Mouse (Mus musculus) embryonic facial prominence, embryonic 15.5 days (tissue): ENCODE measurements at regions not wholly inside any gene's neighbourhood (a gene's known extent, or its start where the extent isn't known, plus 50 kb on each side); places are given as distances from the start of the nearest gene placed in this dataset.

ENCODE experiments used
- ATAC-seq: fragments of 200-750 bp; cut with Nextera tagmentation; 2 replicates; pipeline ENCODE4 v1.8.0; 2017; ENCODE audit warnings: low read depth, moderate TSS enrichment; ENCODE audit not compliant: insufficient number of reproducible peaks, low FRiP score, low TSS enrichment
- H3K27ac ChIP-seq: fragments of 300-500 bp; sonication (generic); replicated peaks from 2 replicates; pipeline ENCODE4 v1.5.1; 2015; ENCODE audit warnings: mild to moderate bottlenecking, inconsistent platforms
- H3K27me3 ChIP-seq: fragments of 300-500 bp; sonication (generic); 2 replicates; pipeline ENCODE4 v1.6.1; 2015; ENCODE audit warnings: inconsistent platforms
- H3K36me3 ChIP-seq: fragments of 300-500 bp; sonication (generic); 2 replicates; pipeline ENCODE4 v1.6.1; 2015; ENCODE audit warnings: mild to moderate bottlenecking, inconsistent platforms
- H3K4me1 ChIP-seq: fragments of 300-500 bp; sonication (generic); 2 replicates; pipeline ENCODE4 v1.6.1; 2015; ENCODE audit warnings: inconsistent platforms
- H3K4me2 ChIP-seq: fragments of 300-500 bp; sonication (generic); replicated peaks from 2 replicates; pipeline ENCODE4 v1.6.1; 2015; ENCODE audit warnings: mild to moderate bottlenecking, inconsistent platforms
- H3K4me3 ChIP-seq: fragments of 300-500 bp; sonication (generic); replicated peaks from 2 replicates; pipeline ENCODE4 v1.5.1; 2015; ENCODE audit warnings: mild to moderate bottlenecking, inconsistent platforms
- H3K9ac ChIP-seq: fragments of 300-500 bp; sonication (generic); 2 replicates; pipeline ENCODE4 v1.6.1; 2015; ENCODE audit warnings: inconsistent platforms
- H3K9me3 ChIP-seq: fragments of 300-500 bp; sonication (generic); replicated peaks from 2 replicates; pipeline ENCODE4 v1.6.1; 2016; ENCODE audit warnings: inconsistent platforms
- WGBS: fragments of 180-500 bp; shearing (Covaris S2); methylation state at CpG from one replicate; pipeline ENCODE4 v1.1.7; 2015; 5-methylcytosine and 5-hydroxymethylcytosine counted together

DNA sequence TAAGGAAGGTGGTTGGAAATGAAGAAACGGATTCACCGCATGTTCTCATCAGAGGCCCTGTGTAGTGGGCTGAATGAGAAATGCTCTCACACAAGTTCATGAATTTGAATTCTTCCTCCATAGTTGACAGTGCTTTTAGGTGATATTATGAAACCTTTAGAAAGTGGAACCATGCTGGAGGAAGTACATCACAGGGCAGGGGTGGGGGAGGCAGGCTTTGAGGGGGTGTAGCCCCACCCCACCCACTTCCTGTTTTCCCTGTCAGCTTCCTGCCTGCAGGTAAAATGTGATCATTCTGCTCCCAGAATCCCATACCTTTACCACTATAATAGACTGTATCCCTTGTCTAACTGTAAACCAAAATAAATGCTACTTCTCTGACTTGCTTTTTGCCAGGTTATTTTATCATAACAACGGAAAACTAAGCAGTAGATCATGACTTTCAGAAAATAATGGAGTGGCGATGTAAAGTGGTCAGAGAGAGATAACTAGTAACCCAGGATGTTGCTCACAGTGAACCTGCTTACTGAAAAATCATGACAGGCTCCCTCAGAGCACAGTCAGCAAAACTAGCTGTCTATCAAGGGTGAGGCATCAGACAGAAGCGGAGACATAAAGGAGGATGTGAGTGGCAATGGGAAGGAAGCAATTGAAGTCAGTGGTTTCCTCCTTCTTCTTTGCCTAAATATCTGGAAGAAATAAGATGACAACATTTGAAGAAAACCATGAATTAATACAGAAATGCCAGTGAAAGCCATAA, 230.2 kb downstream of the Rnf144a start:
- no peak overlapping the region for H3K4me2 ChIP-seq
- H3K9ac ChIP-seq, result no peak overlapping the region
- no peak overlapping the region for H3K27ac ChIP-seq
- WGBS, result 87% methylated on average over 5 of the region's 5 CpGs
- no peaks in the 10 kb centered on the region for H3K36me3 ChIP-seq
- no peaks in the 10 kb centered on the region for H3K4me1 ChIP-seq
- no peak overlapping the region for H3K4me3 ChIP-seq
- ATAC-seq, result no peak
- H3K9me3 ChIP-seq, result no peaks in the 10 kb centered on the region
- no peaks in the 10 kb centered on the region for H3K27me3 ChIP-seq

DNA sequence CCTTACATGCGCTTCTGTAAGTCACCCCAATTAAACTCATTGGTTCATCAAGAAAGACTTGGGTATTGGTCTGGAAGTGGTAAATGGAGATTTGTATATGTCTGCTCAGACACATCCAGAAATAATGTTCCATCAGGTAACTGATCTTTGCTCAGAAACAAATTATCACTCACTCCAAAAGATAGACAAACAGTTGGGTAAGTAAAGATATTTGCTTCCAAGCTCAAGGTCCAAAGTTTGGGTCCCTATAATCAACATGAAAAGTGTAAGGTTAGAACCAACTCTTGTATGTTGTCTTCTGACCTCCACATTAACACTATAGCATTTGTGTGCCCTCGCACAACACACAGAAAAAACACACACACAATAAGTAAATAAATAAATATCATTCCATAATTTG, 232.0 kb downstream of the Rnf144a start:
- no peak for ATAC-seq
- Histone ChIP-seq H3K4me2 (no peak overlapping the region), H3K4me3 (no peak overlapping the region), H3K27me3 (no peaks in the 10 kb centered on the region), H3K4me1 (no peaks in the 10 kb centered on the region), H3K27ac (no peak overlapping the region), H3K9me3 (no peaks in the 10 kb centered on the region), H3K36me3 (no peaks in the 10 kb centered on the region), H3K9ac (no peak overlapping the region)
- 85% methylated on average over 2 of the region's 2 CpGs for WGBS

DNA sequence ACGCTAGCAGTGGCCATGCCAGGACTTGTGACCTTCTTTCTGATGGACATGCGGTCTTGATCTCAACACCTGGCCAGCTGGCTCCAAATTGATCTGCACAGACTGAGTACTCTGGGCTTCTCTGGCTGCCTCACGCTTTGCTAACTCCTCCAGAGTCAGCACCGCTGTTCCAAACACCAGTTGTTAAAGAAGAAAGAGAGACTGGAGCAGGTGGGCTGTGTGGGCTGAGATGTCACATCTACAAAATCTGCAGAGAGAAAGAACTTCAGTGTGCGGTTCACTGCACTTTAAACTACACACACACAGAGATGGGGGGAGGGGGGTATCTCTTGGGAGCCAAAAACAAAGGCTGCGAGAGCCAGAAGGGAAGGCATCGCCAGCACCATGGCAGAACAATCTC, 234.2 kb downstream of the Rnf144a start:
- Histone ChIP-seq H3K36me3 (no peaks in the 10 kb centered on the region), H3K4me2 (no peak overlapping the region), H3K4me3 (no peak overlapping the region), H3K27ac (no peak overlapping the region), H3K4me1 (peaks cover 10% of the 10 kb centered on the region; the same call in 1 of the 2 replicates), H3K9me3 (no peaks in the 10 kb centered on the region), H3K27me3 (no peaks in the 10 kb centered on the region), H3K9ac (no peak overlapping the region)
- WGBS, result 75% methylated on average over 7 of the region's 7 CpGs
- ATAC-seq, result no peak

DNA sequence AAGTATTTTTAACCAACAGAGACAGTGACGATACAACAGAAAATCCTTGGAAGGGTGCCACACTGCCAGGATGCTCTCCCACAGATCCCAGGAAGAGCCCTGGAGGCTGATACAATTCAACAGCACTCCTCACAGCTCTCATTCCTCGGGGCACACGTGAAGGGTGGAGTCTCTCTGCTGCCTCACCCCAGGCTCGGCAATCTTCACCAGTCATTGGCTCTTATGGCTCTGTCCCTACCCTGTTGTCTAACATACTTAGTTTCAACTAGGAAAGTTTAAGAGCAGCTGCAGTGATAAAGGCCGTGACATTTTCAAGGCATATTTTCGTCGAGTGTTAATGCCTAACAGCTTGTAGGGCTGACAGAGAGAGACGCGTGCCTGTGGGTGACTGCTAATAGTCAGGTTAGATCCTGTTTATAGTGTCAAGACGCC, 238.8 kb downstream of the Rnf144a start:
- H3K9ac ChIP-seq, result no peak overlapping the region
- H3K27ac ChIP-seq, result no peak overlapping the region
- H3K4me2 ChIP-seq, result 0 out of 2 replicates have a peak overlapping the region, but pooled peaks have one; percentile 27
- H3K4me1 ChIP-seq, result peaks cover 12% of the 10 kb centered on the region; the same call in 1 of the 2 replicates
- no peaks in the 10 kb centered on the region for H3K27me3 ChIP-seq
- H3K36me3 ChIP-seq, result no peaks in the 10 kb centered on the region
- H3K4me3 ChIP-seq, result no peak overlapping the region
- WGBS, result 17% methylated on average over 10 of the region's 10 CpGs
- peak; percentile 39; the same call in 1 of the 2 replicates for ATAC-seq
- no peaks in the 10 kb centered on the region for H3K9me3 ChIP-seq

DNA sequence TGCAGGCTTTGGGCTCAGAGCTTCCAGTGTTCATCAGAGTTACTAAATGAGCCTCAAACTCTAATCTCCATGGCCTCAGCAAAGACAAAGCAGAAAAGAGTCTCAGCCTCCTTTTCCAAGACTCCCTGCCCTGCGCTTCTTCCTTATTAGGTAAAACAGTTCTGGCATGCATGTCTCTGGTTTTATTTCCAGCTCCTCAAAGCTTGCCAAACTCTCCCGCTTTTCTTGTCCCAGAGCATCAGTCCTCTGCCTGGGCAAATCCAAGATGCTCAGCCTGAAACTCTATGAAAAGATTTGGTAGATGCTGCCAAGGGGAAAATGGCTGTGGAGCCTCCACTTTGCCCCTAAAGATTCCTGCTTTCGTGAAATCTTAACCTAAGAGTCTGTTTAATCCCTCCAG, 251.6 kb downstream of the Rnf144a start:
- Histone ChIP-seq H3K4me2 (no peak overlapping the region), H3K4me3 (no peak overlapping the region), H3K9ac (no peak overlapping the region), H3K4me1 (0 out of 2 replicates have a peak, but pooled peaks cover 5% of the 10 kb centered on the region), H3K36me3 (no peaks in the 10 kb centered on the region), H3K27ac (peak overlapping the region; percentile 45; the same call in 1 of the 2 replicates), H3K27me3 (no peaks in the 10 kb centered on the region), H3K9me3 (no peaks in the 10 kb centered on the region)
- no peak for ATAC-seq
- WGBS, result 41% methylated on average over 3 of the region's 3 CpGs

DNA sequence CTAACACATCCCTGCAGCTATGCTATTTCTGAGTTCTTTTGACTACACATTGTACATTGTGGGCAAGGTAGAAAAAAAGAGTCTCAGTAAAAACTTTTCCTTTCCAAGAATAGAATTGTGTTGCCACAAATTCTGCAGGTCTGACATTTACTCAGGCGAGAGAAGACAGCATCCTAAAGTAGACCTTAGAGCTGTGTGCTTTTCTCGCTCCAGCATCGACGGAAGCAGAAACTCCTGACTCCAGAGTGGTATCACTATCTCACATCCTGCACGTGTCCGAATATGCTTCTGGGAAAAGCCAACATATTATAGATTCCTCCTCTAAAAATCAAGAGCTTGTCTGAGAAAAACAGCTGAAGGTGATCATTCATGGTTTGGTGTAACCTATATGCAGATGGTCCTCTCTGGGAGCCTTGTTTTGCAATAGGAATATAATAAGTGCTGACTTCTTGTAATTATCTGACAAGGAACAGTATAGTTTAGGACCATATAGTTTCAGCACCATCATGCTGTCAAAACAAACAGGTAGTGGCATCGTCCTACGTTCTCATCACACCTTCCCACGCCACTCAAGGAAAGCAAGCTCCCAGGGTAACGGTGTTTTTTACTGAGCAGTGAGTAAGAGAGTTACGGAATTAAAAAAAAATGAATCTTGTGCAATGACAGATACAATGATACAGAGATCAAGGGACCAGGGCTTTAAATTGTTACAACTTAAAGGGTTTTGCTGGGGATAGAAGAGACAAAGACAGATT, 254.0 kb downstream of the Rnf144a start:
- no peak overlapping the region for H3K9ac ChIP-seq
- ATAC-seq, result no peak
- 86% methylated on average over 11 of the region's 11 CpGs for WGBS

DNA sequence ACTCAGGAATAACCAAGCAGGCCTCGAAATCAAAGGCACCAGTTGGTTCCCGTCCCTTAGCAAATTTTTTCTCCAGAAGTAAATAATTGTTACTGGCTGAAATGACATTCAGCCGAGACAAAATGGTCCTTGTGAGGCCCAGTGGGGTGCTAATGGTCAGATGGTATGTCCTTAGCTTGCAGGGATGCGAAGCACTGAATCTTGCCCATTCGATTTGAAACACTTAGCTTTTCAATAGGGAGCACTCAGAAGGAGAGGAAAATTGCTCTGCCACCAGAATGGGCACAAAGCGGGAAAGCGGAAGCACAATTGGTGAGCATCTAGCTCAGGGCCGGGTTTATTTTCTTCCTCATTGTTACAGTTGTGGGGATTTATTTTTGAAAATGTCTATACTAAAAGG, 262.1 kb downstream of the Rnf144a start:
- Histone ChIP-seq H3K27ac (no peak overlapping the region), H3K4me3 (no peak overlapping the region), H3K4me2 (no peak overlapping the region), H3K27me3 (no peaks in the 10 kb centered on the region), H3K4me1 (no peaks in the 10 kb centered on the region), H3K9me3 (no peaks in the 10 kb centered on the region), H3K9ac (no peak overlapping the region), H3K36me3 (no peaks in the 10 kb centered on the region)
- ATAC-seq, result no peak
- WGBS, result 57% methylated on average over 8 of the region's 8 CpGs

More for the DNA sequence above, 254.0 kb downstream of the Rnf144a start:
- Histone ChIP-seq H3K27me3 (no peaks in the 10 kb centered on the region), H3K36me3 (no peaks in the 10 kb centered on the region), H3K4me1 (0 out of 2 replicates have a peak, but pooled peaks cover 5% of the 10 kb centered on the region), H3K27ac (no peak overlapping the region), H3K9me3 (no peaks in the 10 kb centered on the region), H3K4me3 (no peak overlapping the region), H3K4me2 (no peak overlapping the region)

DNA sequence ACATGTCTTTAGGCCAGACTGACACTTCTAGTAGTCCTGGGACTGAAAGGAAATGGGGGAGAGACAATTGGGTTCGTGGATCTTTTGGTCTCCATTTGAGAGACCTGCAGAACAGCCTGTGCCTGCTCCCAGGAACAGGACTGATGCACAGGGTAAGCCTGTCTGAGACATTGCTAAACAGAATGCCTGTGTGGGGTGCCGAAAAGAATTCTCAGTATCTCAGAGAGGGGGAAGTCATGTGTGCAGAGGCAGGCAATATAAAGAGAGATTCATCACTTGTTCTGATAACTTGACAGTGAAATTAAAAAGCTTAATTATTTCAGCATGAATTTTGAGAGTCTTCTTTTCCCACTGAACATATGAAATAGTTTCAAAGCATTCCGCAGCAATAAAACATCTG, 268.7 kb downstream of the Rnf144a start:
- Histone ChIP-seq H3K9ac (no peak overlapping the region), H3K4me3 (no peak overlapping the region), H3K9me3 (no peaks in the 10 kb centered on the region), H3K27me3 (no peaks in the 10 kb centered on the region), H3K27ac (no peak overlapping the region), H3K36me3 (no peaks in the 10 kb centered on the region), H3K4me1 (peaks cover 8% of the 10 kb centered on the region; the same call in 1 of the 2 replicates), H3K4me2 (no peak overlapping the region)
- no peak for ATAC-seq
- 48% methylated on average over 3 of the region's 3 CpGs for WGBS

DNA sequence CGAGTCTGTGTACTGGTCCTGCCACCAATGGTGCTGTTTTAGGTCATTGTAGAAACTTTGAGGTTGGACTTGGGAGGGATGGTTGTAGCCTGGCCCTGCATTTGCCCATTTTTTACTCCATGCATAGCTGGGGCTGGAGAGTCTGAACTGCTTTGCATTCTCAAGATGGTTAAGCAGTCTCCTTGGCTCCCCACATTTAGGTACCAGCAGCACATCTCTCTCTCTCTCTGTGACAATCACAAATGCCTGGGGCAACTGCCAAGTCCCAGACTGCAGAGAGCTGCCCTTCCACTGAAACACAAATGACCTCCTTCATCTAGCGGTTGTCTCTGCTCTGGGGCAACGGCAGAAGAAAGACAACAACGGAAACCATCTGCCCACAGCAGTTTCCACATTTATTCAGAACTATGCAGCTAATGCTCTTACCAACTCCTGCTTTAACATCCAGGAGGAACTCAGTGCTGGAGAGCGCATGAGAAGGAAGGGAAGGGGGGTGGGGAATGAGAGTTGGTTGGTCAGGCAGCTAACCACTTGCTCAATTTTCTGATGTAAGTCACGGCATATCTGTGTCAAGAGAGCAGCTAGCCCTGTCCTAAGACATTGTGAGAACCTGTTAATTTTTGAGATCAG, 269.9 kb downstream of the Rnf144a start:
- Histone ChIP-seq H3K27me3 (no peaks in the 10 kb centered on the region), H3K9ac (no peak overlapping the region), H3K36me3 (no peaks in the 10 kb centered on the region), H3K4me2 (no peak overlapping the region), H3K27ac (no peak overlapping the region), H3K4me1 (peaks cover 8% of the 10 kb centered on the region; the same call in 1 of the 2 replicates), H3K4me3 (no peak overlapping the region), H3K9me3 (no peaks in the 10 kb centered on the region)
- 34% methylated on average over 6 of the region's 6 CpGs for WGBS
- no peak for ATAC-seq

DNA sequence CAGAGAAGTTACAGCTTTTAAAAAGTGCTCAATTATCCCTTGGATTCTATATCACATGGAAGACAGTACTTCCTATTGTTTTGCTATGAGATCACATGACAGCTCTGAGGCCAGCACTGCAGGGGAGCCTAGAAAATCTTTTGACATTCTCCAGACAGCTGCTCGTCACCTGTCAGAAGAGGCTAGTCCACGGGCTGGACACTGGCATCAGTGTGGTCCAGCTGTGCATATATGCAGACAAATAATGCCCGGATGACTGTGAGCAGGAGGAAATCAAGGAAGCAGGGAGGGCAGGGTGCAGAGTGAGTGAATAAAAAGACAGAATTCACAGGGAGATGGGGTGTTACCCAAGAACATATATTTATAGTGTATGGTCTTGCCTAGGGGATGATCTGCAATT, 270.4 kb downstream of the Rnf144a start:
- 49% methylated on average over 3 of the region's 3 CpGs for WGBS
- ATAC-seq, result no peak
- no peaks in the 10 kb centered on the region for H3K36me3 ChIP-seq
- no peak overlapping the region for H3K9ac ChIP-seq
- no peak overlapping the region for H3K4me3 ChIP-seq
- H3K4me2 ChIP-seq, result no peak overlapping the region
- H3K4me1 ChIP-seq, result peaks cover 8% of the 10 kb centered on the region; the same call in 1 of the 2 replicates
- no peaks in the 10 kb centered on the region for H3K27me3 ChIP-seq
- no peaks in the 10 kb centered on the region for H3K9me3 ChIP-seq
- H3K27ac ChIP-seq, result no peak overlapping the region

DNA sequence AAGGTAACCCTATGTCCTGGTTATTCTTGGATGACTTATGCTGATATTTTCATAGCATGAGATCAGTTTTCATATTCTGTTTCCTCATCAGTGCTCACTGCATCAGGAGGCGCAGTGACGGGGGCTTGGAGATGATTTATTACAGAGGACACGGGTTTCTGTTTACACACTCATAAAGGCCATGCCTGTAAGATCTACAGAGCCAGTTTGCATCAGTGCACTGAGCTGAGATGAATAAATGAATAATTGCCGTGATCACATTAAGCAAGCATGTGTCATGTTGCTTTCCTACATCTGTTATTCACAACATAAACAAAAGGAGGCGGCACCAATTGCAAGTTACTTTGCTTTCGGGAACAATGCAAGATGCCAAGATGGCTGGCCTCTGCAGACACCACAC, 271.6 kb downstream of the Rnf144a start:
- peaks cover 8% of the 10 kb centered on the region; the same call in 1 of the 2 replicates for H3K4me1 ChIP-seq
- no peaks in the 10 kb centered on the region for H3K27me3 ChIP-seq
- H3K9me3 ChIP-seq, result no peaks in the 10 kb centered on the region
- 50% methylated on average over 6 of the region's 6 CpGs for WGBS
- H3K4me2 ChIP-seq, result no peak overlapping the region
- ATAC-seq, result no peak
- H3K36me3 ChIP-seq, result no peaks in the 10 kb centered on the region
- no peak overlapping the region for H3K27ac ChIP-seq
- H3K9ac ChIP-seq, result no peak overlapping the region
- H3K4me3 ChIP-seq, result no peak overlapping the region
